Mouse (Mus musculus): ENCODE results near the gene Gdap1l1. TPM values are rescaled to one million over a fixed set of nuclear protein-coding genes. Genes with fewer than 3 reads are reported as not detected.
"Not testable (repeated sequence)": the region's sequence is repeated elsewhere in the genome, so short reads cannot be mapped to it uniquely, and the experiment has no call there.

The Gdap1l1 gene
- total and polyA plus RNA-seq, 3 experiments, result 0.25 TPM; not detected in 2

DNA sequence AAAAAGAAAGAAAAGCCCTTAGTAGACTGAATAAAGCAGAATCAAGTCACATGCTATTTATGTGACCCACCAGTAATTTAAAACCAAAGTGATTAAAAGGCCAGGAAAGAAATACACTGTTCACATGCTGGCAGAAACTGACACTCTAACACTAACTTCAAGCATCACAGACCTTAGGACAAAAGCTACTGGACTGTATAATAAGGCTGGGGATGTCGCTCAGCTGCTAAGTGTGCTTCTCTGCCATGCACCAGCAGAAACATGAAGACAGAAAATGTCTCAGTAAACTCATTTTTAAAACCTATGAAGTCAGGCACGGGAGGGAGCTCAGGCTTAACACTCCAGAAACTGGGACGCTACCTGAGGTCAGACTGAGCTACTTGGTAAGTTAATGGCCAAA is 28.1 kb upstream of the Gdap1l1 start:
- no peak for TF ChIP-seq CTCF (IDR thresholded peaks at IDR 0.05)
- no peak for TF ChIP-seq POLR2A (IDR thresholded peaks at IDR 0.05; ENCODE audit: insufficient read depth, low read depth, low read length)
- TF ChIP-seq EP300 (IDR thresholded peaks at IDR 0.05; ENCODE audit: insufficient read depth, low read depth, low read length), result no peak
- Histone ChIP-seq H3K79me2 (replicated peaks; ENCODE audit: control insufficient read depth, insufficient read depth, low read length) (peaks cover 5% of the 10 kb centered on the region; the same call in 1 of the 2 replicates), H3K27ac (no peak overlapping the region), H3K4me1 (ENCODE audit: control insufficient read depth, insufficient read depth, low read length) (no peaks in the 10 kb centered on the region; the same call in 1 of the 2 replicates), H3K36me3 (ENCODE audit: control insufficient read depth, insufficient read depth, low read length) (peaks cover 25% of the 10 kb centered on the region), H3K27me3 (ENCODE audit: control insufficient read depth, insufficient read depth, low read length) (no peaks in the 10 kb centered on the region), H3K9ac (ENCODE audit: low read depth, low read length) (no peak overlapping the region), H3K4me3 (no peak overlapping the region)
- 90% methylated on average over 3 of the region's 3 CpGs for WGBS
- intact Hi-C loops (cut with DNase I), result loop anchor here (10.0 kb wide), 2 partner anchors 205 to 475 kb away; partner anchors contain the start of genes Srsf6 and Tox2
- no peak for DNase-seq

DNA sequence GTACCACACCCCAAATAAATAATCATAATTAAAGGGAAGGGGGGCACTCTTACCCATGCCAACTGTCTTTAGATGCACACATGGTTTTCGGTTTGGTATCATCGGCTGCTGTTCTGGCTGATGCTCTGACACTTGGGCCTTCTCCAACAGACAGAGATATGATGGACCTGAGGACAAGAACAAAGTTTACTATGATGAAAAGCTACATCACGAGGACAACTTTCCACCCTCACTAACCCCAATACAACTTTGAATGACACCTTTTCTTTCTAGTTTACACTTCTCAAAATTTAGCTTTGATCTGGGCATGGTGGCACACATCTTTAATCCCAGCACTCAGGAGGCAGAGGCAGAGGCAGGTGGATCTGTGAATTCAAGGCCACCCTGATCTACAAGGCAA is 26.9 kb upstream of the Gdap1l1 start:
- not testable (repeated sequence) for DNase-seq; H3K79me2 ChIP-seq (replicated peaks; ENCODE audit: control insufficient read depth, insufficient read depth, low read length); H3K27me3 ChIP-seq (ENCODE audit: control insufficient read depth, insufficient read depth, low read length); H3K4me1 ChIP-seq (ENCODE audit: control insufficient read depth, insufficient read depth, low read length); H3K4me3 ChIP-seq; H3K9ac ChIP-seq (ENCODE audit: low read depth, low read length)
- WGBS, result 67% methylated on average over 3 of the region's 3 CpGs
- Histone ChIP-seq H3K27ac (peak overlapping the region; percentile 21; the same call in 1 of the 2 replicates), H3K36me3 (ENCODE audit: control insufficient read depth, insufficient read depth, low read length) (peaks cover 30% of the 10 kb centered on the region)
- intact Hi-C loops (cut with DNase I), result loop anchor here (10.0 kb wide), 2 partner anchors 207 to 477 kb away; partner anchors contain the start of genes Srsf6 and Tox2

DNA sequence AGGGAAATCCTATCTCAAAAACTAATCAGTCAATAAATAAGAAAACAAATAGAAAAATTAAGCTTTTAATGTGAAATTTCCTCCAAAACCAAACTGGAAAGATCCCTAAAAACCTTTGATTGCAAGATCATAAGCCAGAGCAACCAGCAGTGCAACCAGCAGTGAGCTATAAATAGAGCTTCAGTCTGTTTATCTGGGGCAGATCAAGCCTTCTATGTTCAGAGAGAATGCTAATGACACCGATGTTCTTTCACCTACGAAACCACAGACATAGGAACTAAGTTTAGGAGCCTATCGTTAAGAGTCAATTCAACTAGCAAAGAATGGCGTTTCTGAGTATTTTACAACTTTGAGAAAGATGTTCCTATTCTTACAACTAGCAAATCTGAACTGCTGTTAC is 26.4 kb upstream of the Gdap1l1 start:
- TF ChIP-seq EP300 (IDR thresholded peaks at IDR 0.05; ENCODE audit: insufficient read depth, low read depth, low read length) (no peak), CTCF (IDR thresholded peaks at IDR 0.05) (no peak), POLR2A (IDR thresholded peaks at IDR 0.05; ENCODE audit: insufficient read depth, low read depth, low read length) (no peak)
- 55% methylated on average over 4 of the region's 4 CpGs for WGBS
- H3K36me3 ChIP-seq (ENCODE audit: control insufficient read depth, insufficient read depth, low read length), result peaks cover 30% of the 10 kb centered on the region
- no peaks in the 10 kb centered on the region for H3K27me3 ChIP-seq (ENCODE audit: control insufficient read depth, insufficient read depth, low read length)
- H3K4me3 ChIP-seq, result no peak overlapping the region
- H3K27ac ChIP-seq, result peak overlapping the region; percentile 21; the same call in 1 of the 2 replicates
- H3K79me2 ChIP-seq (replicated peaks; ENCODE audit: control insufficient read depth, insufficient read depth, low read length), result peaks cover 5% of the 10 kb centered on the region; the same call in 1 of the 2 replicates
- intact Hi-C loops (cut with DNase I), result loop anchor here (10.0 kb wide), 2 partner anchors 207 to 477 kb away; partner anchors contain the start of genes Srsf6 and Tox2
- H3K9ac ChIP-seq (ENCODE audit: low read depth, low read length), result no peak overlapping the region
- no peaks in the 10 kb centered on the region; the same call in 1 of the 2 replicates for H3K4me1 ChIP-seq (ENCODE audit: control insufficient read depth, insufficient read depth, low read length)
- DNase-seq, result no peak

DNA sequence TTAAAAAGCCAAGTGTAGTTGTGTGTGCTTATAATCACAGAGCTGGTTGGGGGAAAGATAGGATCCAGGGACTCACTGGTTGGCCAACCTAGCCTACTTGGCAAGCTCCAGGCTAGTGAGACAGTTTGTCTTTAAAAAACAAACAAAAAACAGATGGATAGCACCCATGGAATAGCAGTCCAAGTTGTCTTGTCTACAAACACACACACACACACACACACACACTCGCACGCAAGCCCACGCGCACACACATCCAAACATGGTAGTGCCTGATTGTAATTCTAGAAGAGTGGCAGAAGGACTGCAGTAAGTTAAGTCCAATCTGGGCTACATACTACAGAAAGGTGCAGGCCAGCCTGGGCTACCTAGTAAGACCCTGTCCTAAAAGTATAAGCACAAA is 25.9 kb upstream of the Gdap1l1 start:
- Histone ChIP-seq H3K9ac (ENCODE audit: low read depth, low read length) (no peak overlapping the region), H3K27ac (no peak overlapping the region), H3K36me3 (ENCODE audit: control insufficient read depth, insufficient read depth, low read length) (peaks cover 31% of the 10 kb centered on the region), H3K4me1 (ENCODE audit: control insufficient read depth, insufficient read depth, low read length) (no peaks in the 10 kb centered on the region; the same call in 1 of the 2 replicates), H3K4me3 (no peak overlapping the region), H3K79me2 (replicated peaks; ENCODE audit: control insufficient read depth, insufficient read depth, low read length) (peaks cover 5% of the 10 kb centered on the region; the same call in 1 of the 2 replicates), H3K27me3 (ENCODE audit: control insufficient read depth, insufficient read depth, low read length) (no peaks in the 10 kb centered on the region)
- intact Hi-C loops (cut with DNase I), result loop anchor here (10.0 kb wide), 2 partner anchors 208 to 478 kb away; partner anchors contain the start of genes Srsf6 and Tox2
- 90% methylated on average over 4 of the region's 4 CpGs for WGBS
- TF ChIP-seq CTCF (IDR thresholded peaks at IDR 0.05), result no peak
- TF ChIP-seq EP300 (IDR thresholded peaks at IDR 0.05; ENCODE audit: insufficient read depth, low read depth, low read length), result no peak
- no peak for TF ChIP-seq POLR2A (IDR thresholded peaks at IDR 0.05; ENCODE audit: insufficient read depth, low read depth, low read length)
- no peak for DNase-seq

DNA sequence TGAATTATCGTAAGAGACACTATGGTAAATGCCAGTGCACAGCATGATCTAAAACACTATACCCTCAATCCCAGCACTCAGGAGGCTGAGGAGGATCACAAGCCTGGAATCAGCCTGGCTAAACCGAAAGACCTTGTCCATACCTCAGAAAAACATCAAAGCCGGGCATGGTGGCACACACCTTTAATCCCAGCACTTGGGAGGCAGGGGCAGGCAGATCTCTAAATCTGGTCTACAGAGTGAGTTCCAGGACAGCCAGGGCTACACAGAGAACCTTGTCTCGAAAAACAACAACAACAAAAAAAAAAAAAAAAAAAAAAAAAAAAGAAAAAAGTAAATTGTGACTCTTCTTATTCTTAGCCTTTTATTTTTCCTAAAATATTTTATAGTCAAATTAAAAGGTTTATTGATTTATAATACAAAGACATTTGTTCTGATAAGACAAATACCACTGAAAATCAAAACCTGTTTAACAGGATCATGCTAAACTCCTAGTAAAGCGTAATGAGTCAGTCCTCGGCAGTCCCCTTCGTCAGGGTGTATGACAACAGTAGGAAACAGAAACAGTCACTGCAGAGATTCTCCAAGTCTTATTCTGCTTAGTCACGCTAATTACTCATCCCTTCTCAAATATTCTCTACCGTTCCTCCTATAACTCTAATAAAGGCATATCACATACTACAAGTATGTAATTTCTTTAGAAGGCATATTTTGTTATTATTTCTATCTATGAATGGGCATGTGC is 25.3 kb upstream of the Gdap1l1 start:
- WGBS, result 86% methylated on average over 9 of the region's 9 CpGs
- peaks cover 33% of the 10 kb centered on the region for H3K36me3 ChIP-seq (ENCODE audit: control insufficient read depth, insufficient read depth, low read length)
- H3K4me3 ChIP-seq, result no peak overlapping the region
- H3K27me3 ChIP-seq (ENCODE audit: control insufficient read depth, insufficient read depth, low read length), result no peaks in the 10 kb centered on the region
- peaks cover 3% of the 10 kb centered on the region for H3K4me1 ChIP-seq (ENCODE audit: control insufficient read depth, insufficient read depth, low read length)
- no peak for TF ChIP-seq POLR2A (IDR thresholded peaks at IDR 0.05; ENCODE audit: insufficient read depth, low read depth, low read length)
- no peak for TF ChIP-seq CTCF (IDR thresholded peaks at IDR 0.05)
- no peak for TF ChIP-seq EP300 (IDR thresholded peaks at IDR 0.05; ENCODE audit: insufficient read depth, low read depth, low read length)
- no peak for DNase-seq
- no peak overlapping the region for H3K9ac ChIP-seq (ENCODE audit: low read depth, low read length)
- no peak overlapping the region for H3K27ac ChIP-seq
- peaks cover 5% of the 10 kb centered on the region; the same call in 1 of the 2 replicates for H3K79me2 ChIP-seq (replicated peaks; ENCODE audit: control insufficient read depth, insufficient read depth, low read length)
- intact Hi-C loops (cut with DNase I), result loop anchor here (10.0 kb wide), 2 partner anchors 208 to 478 kb away; partner anchors contain the start of genes Srsf6 and Tox2

DNA sequence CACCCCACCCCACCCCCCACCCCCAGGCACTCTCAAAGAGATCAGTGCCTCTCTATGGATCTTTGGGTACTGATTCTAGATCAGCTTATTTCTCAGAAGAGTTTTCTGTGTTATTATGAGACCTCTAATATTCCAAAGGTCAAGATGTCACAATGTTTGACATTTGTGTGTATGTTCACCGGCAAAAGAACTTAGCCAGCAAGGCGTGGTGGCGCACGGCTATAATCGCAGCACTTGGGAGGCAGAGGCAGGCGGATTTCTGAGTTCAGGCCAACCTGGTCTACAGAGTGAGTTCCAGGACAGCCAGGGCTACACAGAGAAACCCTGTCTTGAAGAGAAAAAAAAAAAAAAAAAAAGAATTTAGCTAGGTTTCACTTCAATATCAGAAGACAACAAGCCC is 21.2 kb upstream of the Gdap1l1 start:
- 84% methylated on average over 6 of the region's 6 CpGs for WGBS

More for the DNA sequence above, 21.2 kb upstream of the Gdap1l1 start:
- Histone ChIP-seq H3K27ac (no peak overlapping the region), H3K9ac (ENCODE audit: low read depth, low read length) (no peak overlapping the region), H3K4me1 (ENCODE audit: control insufficient read depth, insufficient read depth, low read length) (peaks cover 8% of the 10 kb centered on the region), H3K36me3 (ENCODE audit: control insufficient read depth, insufficient read depth, low read length) (peaks cover 25% of the 10 kb centered on the region), H3K27me3 (ENCODE audit: control insufficient read depth, insufficient read depth, low read length) (no peaks in the 10 kb centered on the region), H3K4me3 (no peak overlapping the region), H3K79me2 (replicated peaks; ENCODE audit: control insufficient read depth, insufficient read depth, low read length) (peaks cover 3% of the 10 kb centered on the region; the same call in 1 of the 2 replicates)
- no peak for DNase-seq
- intact Hi-C loops (cut with DNase I), result loop anchor here (10.0 kb wide), 2 partner anchors 212 to 482 kb away; partner anchors contain the start of genes Srsf6 and Tox2
- TF ChIP-seq POLR2A (IDR thresholded peaks at IDR 0.05; ENCODE audit: insufficient read depth, low read depth, low read length) (no peak), CTCF (IDR thresholded peaks at IDR 0.05) (no peak), EP300 (IDR thresholded peaks at IDR 0.05; ENCODE audit: insufficient read depth, low read depth, low read length) (no peak)

Data from heart, adult 2 months (tissue).